Mouse (Mus musculus) embryonic facial prominence, embryonic 12.5 days (tissue): Measurements from ENCODE around the gene Heatr9. TPM values are rescaled to one million over a fixed set of nuclear protein-coding genes. Genes with fewer than 3 reads are reported as not detected.

Source experiments
- ATAC-seq: fragments of 200-750 bp; cut with Nextera tagmentation; 2 replicates; pipeline ENCODE4 v1.8.0; 2017; ENCODE audit not compliant: insufficient number of reproducible peaks, insufficient read depth, low FRiP score, low TSS enrichment
- H3K27ac ChIP-seq: fragments of 300-500 bp; sonication (generic); 2 replicates; pipeline ENCODE4 v1.5.1; 2016; ENCODE audit warnings: mild to moderate bottlenecking
- H3K27me3 ChIP-seq: fragments of 300-500 bp; sonication (generic); 2 replicates; pipeline ENCODE4 v1.6.1; 2016; ENCODE audit warnings: mild to moderate bottlenecking, moderate library complexity
- H3K36me3 ChIP-seq: fragments of 300-500 bp; sonication (generic); 2 replicates; pipeline ENCODE4 v1.6.1; 2016; ENCODE audit warnings: mild to moderate bottlenecking
- H3K4me1 ChIP-seq: fragments of 300-500 bp; sonication (generic); 2 replicates; pipeline ENCODE4 v1.6.1; 2016
- H3K4me2 ChIP-seq: fragments of 300-500 bp; sonication (generic); replicated peaks from 2 replicates; pipeline ENCODE4 v1.6.1; 2016; ENCODE audit warnings: mild to moderate bottlenecking, moderate library complexity
- H3K4me3 ChIP-seq: fragments of 300-500 bp; sonication (generic); 2 replicates; pipeline ENCODE4 v1.5.1; 2016; ENCODE audit warnings: mild to moderate bottlenecking
- H3K9ac ChIP-seq: fragments of 300-500 bp; sonication (generic); 2 replicates; pipeline ENCODE4 v1.6.1; 2016; ENCODE audit warnings: mild to moderate bottlenecking, moderate library complexity
- H3K9me3 ChIP-seq: fragments of 300-500 bp; sonication (generic); 2 replicates; pipeline ENCODE4 v1.6.1; 2016; ENCODE audit warnings: mild to moderate bottlenecking, moderate library complexity
- WGBS: fragments of 180-500 bp; shearing (Covaris S2); methylation state at CpG from one replicate; pipeline ENCODE4 v1.1.7; 2016; 5-methylcytosine and 5-hydroxymethylcytosine counted together
- polyA plus RNA-seq: library from polyadenylated mRNA; unstranded; fragments of >200 nt; fragmentation: Nextera tagmentation; extraction: Ambion mirVana; gene quantifications from 2 replicates; pipeline ENCODE4 v1.2.1, GENCODE M21; 2016

Heatr9 gene
- not detected in 2 replicates for polyA plus RNA-seq

- Histone ChIP-seq H3K9me3 (no peaks in the 10 kb centered on the region), H3K9ac (no peak within 1 kb of the TSS), H3K27me3 (no peaks in the 10 kb centered on the region), H3K36me3 (no peaks in the 10 kb centered on the region), H3K4me2 (no peak within 1 kb of the TSS), H3K27ac (no peak within 1 kb of the TSS), H3K4me1 (no peaks in the 10 kb centered on the region), H3K4me3 (no peak within 1 kb of the TSS)
- ATAC-seq: no peak
- 88% methylated on average over 3 of the region's 3 CpGs for WGBS
Observed at GRCm38 (mm10) chr11:83522075-83522474, at the start of gene Heatr9. Gene Heatr9 (minus strand): TSS chr11:83522175.

- Histone ChIP-seq H3K4me1 (no peaks in the 10 kb centered on the region), H3K27me3 (no peaks in the 10 kb centered on the region), H3K27ac (no peak overlapping the region), H3K9me3 (no peaks in the 10 kb centered on the region), H3K36me3 (no peaks in the 10 kb centered on the region), H3K4me3 (no peak overlapping the region), H3K9ac (no peak overlapping the region), H3K4me2 (no peak overlapping the region)
- 42% methylated on average over 2 of the region's 2 CpGs for WGBS
- ATAC-seq: no peak
Observed at GRCm38 (mm10) chr11:83570189-83570588, 48.2 kb upstream of the Heatr9 start.

GRCm38 (mm10) chr11:83569249-83569648 lies 47.3 kb upstream of the Heatr9 start:
- Histone ChIP-seq H3K4me2 (no peak overlapping the region), H3K9ac (no peak overlapping the region), H3K27ac (no peak overlapping the region), H3K9me3 (no peaks in the 10 kb centered on the region), H3K36me3 (no peaks in the 10 kb centered on the region), H3K4me3 (no peak overlapping the region), H3K27me3 (no peaks in the 10 kb centered on the region), H3K4me1 (no peaks in the 10 kb centered on the region)
- no peak for ATAC-seq
- 94% methylated on average over 7 of the region's 7 CpGs for WGBS

GRCm38 (mm10) chr11:83568786-83569185 lies 46.8 kb upstream of the Heatr9 start:
- 79% methylated on average over 3 of the region's 3 CpGs for WGBS

GRCm38 (mm10) chr11:83568061-83568460 lies 46.1 kb upstream of the Heatr9 start:
- H3K4me2 ChIP-seq: no peak overlapping the region
- no peak overlapping the region for H3K4me3 ChIP-seq
- H3K9ac ChIP-seq: no peak overlapping the region
- no peaks in the 10 kb centered on the region for H3K9me3 ChIP-seq
- no peaks in the 10 kb centered on the region for H3K36me3 ChIP-seq
- ATAC-seq: no peak
- no peaks in the 10 kb centered on the region for H3K4me1 ChIP-seq
- 87% methylated on average over 9 of the region's 9 CpGs for WGBS
- H3K27ac ChIP-seq: no peak overlapping the region
- H3K27me3 ChIP-seq: no peaks in the 10 kb centered on the region

More at GRCm38 (mm10) chr11:83568786-83569185, 46.8 kb upstream of the Heatr9 start:
- Histone ChIP-seq H3K4me1 (no peaks in the 10 kb centered on the region), H3K4me3 (no peak overlapping the region), H3K9ac (no peak overlapping the region), H3K36me3 (no peaks in the 10 kb centered on the region), H3K9me3 (no peaks in the 10 kb centered on the region), H3K27me3 (no peaks in the 10 kb centered on the region), H3K4me2 (no peak overlapping the region), H3K27ac (no peak overlapping the region)
- no peak for ATAC-seq

- Histone ChIP-seq H3K27ac (no peak overlapping the region), H3K4me2 (no peak overlapping the region)
- 69% methylated on average over 7 of the region's 7 CpGs for WGBS
Observed at GRCm38 (mm10) chr11:83567311-83567710, 45.3 kb upstream of the Heatr9 start.

GRCm38 (mm10) chr11:83566617-83567016 lies 44.6 kb upstream of the Heatr9 start:
- Histone ChIP-seq H3K27ac (no peak overlapping the region), H3K4me1 (no peaks in the 10 kb centered on the region), H3K36me3 (no peaks in the 10 kb centered on the region), H3K27me3 (no peaks in the 10 kb centered on the region), H3K4me2 (no peak overlapping the region), H3K4me3 (no peak overlapping the region), H3K9ac (no peak overlapping the region), H3K9me3 (no peaks in the 10 kb centered on the region)
- ATAC-seq: no peak

More at GRCm38 (mm10) chr11:83567311-83567710, 45.3 kb upstream of the Heatr9 start:
- no peak for ATAC-seq
- H3K4me3 ChIP-seq: no peak overlapping the region
- no peaks in the 10 kb centered on the region for H3K36me3 ChIP-seq
- no peaks in the 10 kb centered on the region for H3K4me1 ChIP-seq
- no peaks in the 10 kb centered on the region for H3K27me3 ChIP-seq
- H3K9me3 ChIP-seq: no peaks in the 10 kb centered on the region
- no peak overlapping the region for H3K9ac ChIP-seq

- H3K4me1 ChIP-seq: no peaks in the 10 kb centered on the region
- no peaks in the 10 kb centered on the region for H3K36me3 ChIP-seq
- no peaks in the 10 kb centered on the region for H3K27me3 ChIP-seq
- no peak overlapping the region for H3K9ac ChIP-seq
- H3K27ac ChIP-seq: no peak overlapping the region
- no peak for ATAC-seq
- no peak overlapping the region for H3K4me2 ChIP-seq
- WGBS: 80% methylated on average over 2 of the region's 2 CpGs
- no peaks in the 10 kb centered on the region for H3K9me3 ChIP-seq
- H3K4me3 ChIP-seq: no peak overlapping the region
Observed at GRCm38 (mm10) chr11:83563754-83564153, 41.8 kb upstream of the Heatr9 start.

GRCm38 (mm10) chr11:83562311-83562887 lies 40.4 kb upstream of the Heatr9 start:
- no peaks in the 10 kb centered on the region for H3K36me3 ChIP-seq
- 64% methylated on average over 6 of the region's 6 CpGs for WGBS
- H3K4me3 ChIP-seq: no peak overlapping the region
- no peak for ATAC-seq
- no peaks in the 10 kb centered on the region for H3K27me3 ChIP-seq
- no peaks in the 10 kb centered on the region for H3K4me1 ChIP-seq
- no peak overlapping the region for H3K9ac ChIP-seq
- H3K9me3 ChIP-seq: no peaks in the 10 kb centered on the region
- no peak overlapping the region for H3K4me2 ChIP-seq
- H3K27ac ChIP-seq: no peak overlapping the region

GRCm38 (mm10) chr11:83560405-83560804 lies 38.4 kb upstream of the Heatr9 start:
- Histone ChIP-seq H3K36me3 (no peaks in the 10 kb centered on the region), H3K4me2 (no peak overlapping the region), H3K4me1 (no peaks in the 10 kb centered on the region), H3K4me3 (no peak overlapping the region), H3K9ac (no peak overlapping the region), H3K27me3 (no peaks in the 10 kb centered on the region), H3K9me3 (no peaks in the 10 kb centered on the region), H3K27ac (no peak overlapping the region)
- WGBS: 80% methylated on average over 6 of the region's 6 CpGs
- no peak for ATAC-seq

GRCm38 (mm10) chr11:83557074-83557473 lies 35.1 kb upstream of the Heatr9 start:
- Histone ChIP-seq H3K4me1 (no peaks in the 10 kb centered on the region), H3K4me3 (no peak overlapping the region), H3K9ac (no peak overlapping the region), H3K9me3 (no peaks in the 10 kb centered on the region), H3K27me3 (no peaks in the 10 kb centered on the region), H3K36me3 (no peaks in the 10 kb centered on the region), H3K4me2 (no peak overlapping the region), H3K27ac (no peak overlapping the region)
- 66% methylated on average over 10 of the region's 10 CpGs for WGBS
- ATAC-seq: no peak

- H3K9ac ChIP-seq: no peak overlapping the region
- H3K4me3 ChIP-seq: no peak overlapping the region
- no peak overlapping the region for H3K4me2 ChIP-seq
- H3K27ac ChIP-seq: no peak overlapping the region
- H3K4me1 ChIP-seq: no peaks in the 10 kb centered on the region
- no peaks in the 10 kb centered on the region for H3K27me3 ChIP-seq
- WGBS: 32% methylated on average over 8 of the region's 8 CpGs
- ATAC-seq: no peak
- no peaks in the 10 kb centered on the region for H3K9me3 ChIP-seq
- H3K36me3 ChIP-seq: no peaks in the 10 kb centered on the region
Observed at GRCm38 (mm10) chr11:83556085-83556781, 34.3 kb upstream of the Heatr9 start.
